Comparison of ENCODE assay signal across 8 mouse cellular contexts in the genomic region with DNA sequence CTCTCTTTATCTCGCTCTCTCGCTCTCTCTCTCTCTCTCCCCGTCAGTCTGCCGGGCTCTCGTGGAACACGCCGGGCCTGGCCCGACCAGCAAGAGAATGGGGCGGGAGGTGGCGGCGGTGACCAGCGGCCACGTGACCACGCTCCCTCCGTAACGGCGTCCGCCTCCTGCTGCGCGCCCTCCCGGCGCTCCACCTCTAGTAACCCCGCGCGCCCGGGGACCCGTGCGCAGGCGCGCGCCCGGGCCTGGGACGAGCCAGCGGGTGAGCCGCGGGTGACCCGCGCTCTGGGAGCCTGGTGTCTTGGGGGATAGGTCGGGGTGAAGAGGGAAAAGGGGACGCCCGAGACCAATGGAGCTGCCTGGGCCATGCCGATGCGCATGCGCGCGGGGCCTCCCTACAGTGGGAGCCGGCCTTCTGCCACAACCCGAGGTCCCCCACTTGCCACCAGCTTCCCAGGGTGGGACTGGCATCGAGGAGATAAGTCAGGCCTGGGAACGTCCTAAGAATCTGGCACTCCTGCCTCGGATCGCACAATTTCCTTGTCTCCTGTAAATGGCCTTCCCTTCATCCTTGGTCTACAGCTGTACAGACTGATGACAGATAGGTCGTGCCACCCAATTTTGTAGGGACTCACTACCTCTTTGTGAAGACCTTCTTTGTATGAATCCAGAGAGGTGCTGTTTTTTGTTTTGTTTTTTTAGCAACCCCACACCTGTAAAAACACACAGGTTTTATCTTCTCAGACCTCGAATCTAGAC. TPM values are rescaled to one million over a fixed set of nuclear protein-coding genes. Genes with fewer than 3 reads are reported as not detected.
DNase-seq lines count a peak whose midpoint lies in the region; ATAC-seq and TF ChIP-seq lines count a peak whose summit lies in the region.

Tbc1d5 (minus strand) TSS at position 158 of the 759 bp plus-strand sequence.

- TF ChIP-seq EP300 in ES-Bruce4 (IDR thresholded peaks at IDR 0.05; ENCODE audit: insufficient read depth, low read depth, low read length) = no peak
- no peak for TF ChIP-seq EP300 in liver, postnatal 0 days (IDR thresholded peaks at IDR 0.05; ENCODE audit: low read depth)

- intact Hi-C loops in heart, postnatal 10 days (cut with DNase I) = loop anchor here (2.0 kb wide), 1 partner anchor 67 kb away; no protein-coding TSS in a partner anchor

- 3% methylated on average over 45 of the region's 54 CpGs for WGBS in forebrain, embryonic 13.5 days
- 2% methylated on average over 54 of the region's 54 CpGs for WGBS in large intestine, adult 2 months
- WGBS in liver, postnatal 0 days (ENCODE audit: insufficient replicate concordance) = 3% methylated on average over 38 of the region's 54 CpGs
- 2% methylated on average over 53 of the region's 54 CpGs for WGBS in neural tube, embryonic 14.5 days

- no peaks in the 10 kb centered on the region for H3K36me3 ChIP-seq in ES-Bruce4 (ENCODE audit: control insufficient read depth, insufficient read depth, low read length, poor library complexity, severe bottlenecking)
- H3K36me3 ChIP-seq in forebrain, embryonic 13.5 days (ENCODE audit: poor library complexity, severe bottlenecking) = no peaks in the 10 kb centered on the region
- H3K36me3 ChIP-seq in liver, postnatal 0 days (replicated peaks; ENCODE audit: insufficient read depth, low read length) = no peaks in the 10 kb centered on the region
- no peaks in the 10 kb centered on the region for H3K36me3 ChIP-seq in neural tube, embryonic 14.5 days (ENCODE audit: control insufficient read depth, insufficient read depth, low read length)

- no peak within 1 kb of the TSS for H3K27ac ChIP-seq in ES-Bruce4 (ENCODE audit: insufficient read depth, low read length)
- H3K27ac ChIP-seq in forebrain, embryonic 13.5 days = peak within 1 kb of the TSS; percentile 98
- peak within 1 kb of the TSS; percentile 100 for H3K27ac ChIP-seq in liver, postnatal 0 days (ENCODE audit: low read depth)
- peak within 1 kb of the TSS; percentile 98 for H3K27ac ChIP-seq in neural tube, embryonic 14.5 days (ENCODE audit: low read depth, low read length)

- H3K4me2 ChIP-seq in forebrain, embryonic 13.5 days = peak within 1 kb of the TSS; percentile 76
- peak within 1 kb of the TSS; percentile 87 for H3K4me2 ChIP-seq in liver, postnatal 0 days (ENCODE audit: low read depth, low read length)
- H3K4me2 ChIP-seq in neural tube, embryonic 14.5 days (ENCODE audit: low read depth, low read length) = peak within 1 kb of the TSS; percentile 62

- H3K9ac ChIP-seq in ES-Bruce4 (ENCODE audit: low read depth, poor library complexity, severe bottlenecking) = peak within 1 kb of the TSS; percentile 91
- peak within 1 kb of the TSS; percentile 96 for H3K9ac ChIP-seq in forebrain, embryonic 13.5 days
- H3K9ac ChIP-seq in liver, postnatal 0 days (replicated peaks) = peak within 1 kb of the TSS; percentile 98
- H3K9ac ChIP-seq in neural tube, embryonic 14.5 days (replicated peaks; ENCODE audit: low read depth, low read length) = peak within 1 kb of the TSS; percentile 95

- no peak for TF ChIP-seq POLR2A in ES-Bruce4 (IDR thresholded peaks at IDR 0.05; ENCODE audit: insufficient read depth, low read length)

- peak; percentile 94 to 96 for DNase-seq in heart, postnatal 10 days
- peak; percentile 58 for DNase-seq in large intestine, adult 2 months (ENCODE audit: low read depth, low spot score)
- peak; percentile 92 for DNase-seq in liver, postnatal 0 days
- DNase-seq in testis, postnatal 10 days (ENCODE audit: low spot score) = peak; percentile 93

- no peaks in the 10 kb centered on the region for H3K4me1 ChIP-seq in ES-Bruce4 (ENCODE audit: control insufficient read depth, insufficient read depth, low read length)
- H3K4me1 ChIP-seq in forebrain, embryonic 13.5 days = peaks cover 12% of the 10 kb centered on the region
- H3K4me1 ChIP-seq in liver, postnatal 0 days (ENCODE audit: insufficient read depth) = peaks cover 5% of the 10 kb centered on the region
- peaks cover 6% of the 10 kb centered on the region; the same call in 1 of the 2 replicates for H3K4me1 ChIP-seq in neural tube, embryonic 14.5 days (ENCODE audit: control insufficient read depth, insufficient read depth, low read length)

- no peaks in the 10 kb centered on the region; the same call in 1 of the 2 replicates for H3K27me3 ChIP-seq in ES-Bruce4 (ENCODE audit: control insufficient read depth, insufficient read depth, low read length, poor library complexity, severe bottlenecking)
- H3K27me3 ChIP-seq in forebrain, embryonic 13.5 days = no peaks in the 10 kb centered on the region
- no peaks in the 10 kb centered on the region for H3K27me3 ChIP-seq in liver, postnatal 0 days (ENCODE audit: insufficient read depth, low read length)
- no peaks in the 10 kb centered on the region for H3K27me3 ChIP-seq in neural tube, embryonic 14.5 days (ENCODE audit: control insufficient read depth, insufficient read depth, low read length)

- peak; percentile 80 for ATAC-seq in cerebellum, adult (ENCODE audit: insufficient number of reproducible peaks, low FRiP score, low TSS enrichment)
- ATAC-seq in forebrain, embryonic 13.5 days = peak; percentile 93
- peak; percentile 95 for ATAC-seq in liver, postnatal 0 days
- ATAC-seq in neural tube, embryonic 14.5 days (ENCODE audit: low read depth) = peak; percentile 96

- H3K4me3 ChIP-seq in ES-Bruce4 (ENCODE audit: low read depth, low read length) = peak within 1 kb of the TSS; percentile 75
- peak within 1 kb of the TSS; percentile 79 for H3K4me3 ChIP-seq in forebrain, embryonic 13.5 days
- H3K4me3 ChIP-seq in liver, postnatal 0 days (ENCODE audit: low read depth, low read length) = peak within 1 kb of the TSS; percentile 83
- peak within 1 kb of the TSS; percentile 71 for H3K4me3 ChIP-seq in neural tube, embryonic 14.5 days (ENCODE audit: low read depth, low read length)

- TF ChIP-seq CTCF in ES-Bruce4 (IDR thresholded peaks at IDR 0.05; ENCODE audit: low read depth, low read length) = no peak
- TF ChIP-seq CTCF in liver, postnatal 0 days (IDR thresholded peaks at IDR 0.05; ENCODE audit: low read depth) = no peak

- no peaks in the 10 kb centered on the region for H3K9me3 ChIP-seq in ES-Bruce4 (replicated peaks; ENCODE audit: control insufficient read depth, insufficient read depth, low read length, poor library complexity, severe bottlenecking)
- no peaks in the 10 kb centered on the region for H3K9me3 ChIP-seq in forebrain, embryonic 13.5 days (replicated peaks)
- H3K9me3 ChIP-seq in liver, postnatal 0 days (ENCODE audit: low read length) = no peaks in the 10 kb centered on the region
- no peaks in the 10 kb centered on the region for H3K9me3 ChIP-seq in neural tube, embryonic 14.5 days (ENCODE audit: control insufficient read depth, low read length)

RNA-seq across cellular contexts. Expression of gene Tbc1d5, which starts in this region (rescaled TPM):
- 16.4 and 20.0 TPM in 2 replicates for polyA plus RNA-seq in ES-Bruce4 (2011; ENCODE audit: insufficient read depth, insufficient read length, low read depth, missing spikeins)
- polyA plus RNA-seq in forebrain, embryonic 13.5 days (2015; fragmentation: Nextera tagmentation; extraction: Ambion mirVana) = 6.8 and 6.9 TPM in 2 replicates
- 10 to 100 TPM; 16.9 to 17.7 TPM for total RNA-seq in heart, postnatal 10 days (2021)
- polyA plus RNA-seq in large intestine, adult 2 months (2012; rRNA removed) = 5.7 and 8.2 TPM in 2 replicates
- polyA plus RNA-seq in liver, postnatal 0 days (2015; fragmentation: Nextera tagmentation; extraction: Ambion mirVana) = 2.1 and 2.5 TPM in 2 replicates
- 10.1 and 11.7 TPM in 2 replicates for polyA plus RNA-seq in neural tube, embryonic 14.5 days (2014; fragmentation: Nextera tagmentation; extraction: Ambion mirVana)
